9 mouse cellular contexts compared by ENCODE assay signal in genomic region chr2:52319020-52319567, GRCm38 (mm10). TPM values are rescaled to one million over a fixed set of nuclear protein-coding genes. Genes with fewer than 3 reads are reported as not detected.
DNase-seq lines count a peak whose midpoint lies in the region; ATAC-seq lines count a peak whose summit lies in the region.
"Had no signal": no experiment of that assay in that cellular context is flagged by ENCODE, and none has a peak within 500 bp of the region (broad histone marks: within the 10 kb centered on the region; RNA-seq: fewer than 3 reads in every experiment).

No protein-coding gene starts in this region.

- no peaks in the 10 kb centered on the region for H3K36me3 ChIP-seq in lung, embryonic 16.5 days (ENCODE audit: control insufficient read depth, insufficient read depth, low read length)
- H3K36me3 ChIP-seq: neural tube, embryonic 13.5 days had no signal

- H3K4me3 ChIP-seq in lung, embryonic 16.5 days (ENCODE audit: low read length) = no peak overlapping the region
- H3K4me3 ChIP-seq: neural tube, embryonic 13.5 days had no signal

- no peak overlapping the region for H3K4me2 ChIP-seq in lung, embryonic 16.5 days (ENCODE audit: low read depth, low read length)
- H3K4me2 ChIP-seq: neural tube, embryonic 13.5 days had no signal

- H3K4me1 ChIP-seq in lung, embryonic 16.5 days (replicated peaks; ENCODE audit: control insufficient read depth, insufficient read depth, low read length) = peaks cover 4% of the 10 kb centered on the region; the same call in 1 of the 2 replicates
- H3K4me1 ChIP-seq: neural tube, embryonic 13.5 days had no signal

- H3K27me3 ChIP-seq in lung, embryonic 16.5 days (ENCODE audit: control insufficient read depth, insufficient read depth, low read depth, low read length) = no peaks in the 10 kb centered on the region
- H3K27me3 ChIP-seq: neural tube, embryonic 13.5 days had no signal

- no peak for DNase-seq in lung, postnatal 14 days
- DNase-seq in adrenal gland, adult 2 months = peak; percentile 87
- DNase-seq in skeletal muscle tissue, adult 2 months (ENCODE audit: low read depth, low spot score) = peak; percentile 62
- DNase-seq in frontal cortex, postnatal 36 days (ENCODE audit: low spot score in 2 of 2) = no peak
- DNase-seq in right cerebral cortex, postnatal 10 days (ENCODE audit: low spot score in 2 of 2) = no peak

- H3K27ac ChIP-seq in lung, embryonic 16.5 days (ENCODE audit: low read length) = no peak overlapping the region
- H3K27ac ChIP-seq: neural tube, embryonic 13.5 days had no signal

- 34% methylated on average over 5 of the region's 5 CpGs for WGBS in lung, embryonic 16.5 days

- H3K9ac ChIP-seq in lung, embryonic 16.5 days (ENCODE audit: low read length) = no peak overlapping the region
- H3K9ac ChIP-seq: neural tube, embryonic 13.5 days had no signal

- peak; percentile 76 for ATAC-seq in lung, embryonic 16.5 days (ENCODE audit: low read depth)
- ATAC-seq in hematopoietic stem cell, adult 5-6 weeks (replicated peaks in 1 of 2; ENCODE audit: insufficient read depth in 1 of 2, low FRiP score in 2 of 2, low TSS enrichment in 1 of 2, low read depth in 1 of 2, poor library complexity in 2 of 2, severe bottlenecking in 2 of 2) = peak; percentile 74 to 83
- no peak for ATAC-seq in erythroblast, adult 5-6 weeks (replicated peaks; ENCODE audit: low FRiP score, poor library complexity, severe bottlenecking)

- no peaks in the 10 kb centered on the region for H3K9me3 ChIP-seq in lung, embryonic 16.5 days (ENCODE audit: control insufficient read depth, low read length)
- H3K9me3 ChIP-seq: neural tube, embryonic 13.5 days had no signal

RNA-seq across cellular contexts. Expression of gene Neb, which starts 59.2 kb away (rescaled TPM):
- 5.8 and 16.8 TPM in 2 replicates for polyA plus RNA-seq in lung, embryonic 16.5 days (2015; fragmentation: Nextera tagmentation; extraction: Ambion mirVana)
- total RNA-seq in adrenal gland, adult 2 months (2021) = 10 to 100 TPM in 1 of 2 experiments, under 1 TPM in 1; 0.55 to 18.6 TPM
- polyA plus RNA-seq in adrenal gland, adult 2 months (2012; rRNA removed) = 0.59 and 0.65 TPM in 2 replicates
- total RNA-seq in hematopoietic stem cell, adult 5-6 weeks (2017) = 0.30 and 3.3 TPM in 2 replicates
- not detected in 2 replicates for total RNA-seq in erythroblast, adult 5-6 weeks (2015; ENCODE audit: low replicate concordance)
- total RNA-seq in erythroblast, adult 5-6 weeks (2017; ENCODE audit: low replicate concordance) = not detected in 2 replicates

Comparison
In these comparisons a context has a peak if more than half of its experiments do, and no peak if none do; other contexts are left out.
1. DNase-seq: peak in adrenal gland, adult 2 months (single experiment) and skeletal muscle tissue, adult 2 months (single experiment); none in lung, postnatal 14 days (single experiment), frontal cortex, postnatal 36 days (0 of 2) and right cerebral cortex, postnatal 10 days (0 of 2).